ENCODE assay signal across 8 mouse cellular contexts in genomic region chr9:119358058-119358429, GRCm38 (mm10). TPM values are rescaled to one million over a fixed set of nuclear protein-coding genes. Genes with fewer than 3 reads are reported as not detected.
DNase-seq lines count a peak whose midpoint lies in the region; ATAC-seq lines count a peak whose summit lies in the region.

No protein-coding gene starts in this region.

- no peak for DNase-seq in heart, adult 8-10 months (ENCODE audit: low spot score)
- peak; percentile 21 for DNase-seq in forebrain, embryonic 10.5 days (ENCODE audit: extremely low spot score, low spot score)
- no peak for DNase-seq in adrenal gland, postnatal 14 days
- no peak for DNase-seq in layer of hippocampus, postnatal 36 days
- no peak for DNase-seq in adipocyte (ENCODE audit: low spot score)

- 47% methylated on average over 9 of the region's 9 CpGs for WGBS in heart, embryonic 15.5 days
- 56% methylated on average over 9 of the region's 9 CpGs for WGBS in forebrain, embryonic 10.5 days
- WGBS in kidney, embryonic 16.5 days, result 38% methylated on average over 9 of the region's 9 CpGs
- WGBS in midbrain, embryonic 16.5 days, result 33% methylated on average over 9 of the region's 9 CpGs

- no peaks in the 10 kb centered on the region for H3K36me3 ChIP-seq in heart, embryonic 15.5 days
- H3K36me3 ChIP-seq in forebrain, embryonic 10.5 days (replicated peaks), result peaks cover 31% of the 10 kb centered on the region
- H3K36me3 ChIP-seq in kidney, embryonic 16.5 days (ENCODE audit: insufficient read depth, low read length), result no peaks in the 10 kb centered on the region
- H3K36me3 ChIP-seq in midbrain, embryonic 16.5 days (ENCODE audit: control insufficient read depth, insufficient read depth, low read length), result no peaks in the 10 kb centered on the region

- peak overlapping the region; percentile 83 for H3K4me3 ChIP-seq in heart, embryonic 15.5 days
- peak overlapping the region; percentile 80 for H3K4me3 ChIP-seq in forebrain, embryonic 10.5 days
- H3K4me3 ChIP-seq in kidney, embryonic 16.5 days (ENCODE audit: low read length), result peak overlapping the region; percentile 74
- peak overlapping the region; percentile 70 for H3K4me3 ChIP-seq in midbrain, embryonic 16.5 days (ENCODE audit: low read depth, low read length)

- no peaks in the 10 kb centered on the region for H3K27me3 ChIP-seq in heart, embryonic 15.5 days
- H3K27me3 ChIP-seq in forebrain, embryonic 10.5 days (ENCODE audit: poor library complexity, severe bottlenecking), result peaks cover 5% of the 10 kb centered on the region; the same call in 1 of the 2 replicates
- no peaks in the 10 kb centered on the region for H3K27me3 ChIP-seq in kidney, embryonic 16.5 days (ENCODE audit: insufficient read depth, low read length)
- H3K27me3 ChIP-seq in midbrain, embryonic 16.5 days (ENCODE audit: control insufficient read depth, insufficient read depth, low read depth, low read length), result no peaks in the 10 kb centered on the region

- ATAC-seq in heart, embryonic 15.5 days (replicated peaks; ENCODE audit: insufficient number of reproducible peaks, insufficient read depth, low FRiP score, low read depth), result no peak
- 0 out of 2 replicates have a peak, but pooled peaks have one; percentile 5 for ATAC-seq in kidney, embryonic 16.5 days (ENCODE audit: low FRiP score, low TSS enrichment)
- ATAC-seq in midbrain, embryonic 16.5 days, result no peak

- H3K9me3 ChIP-seq in heart, embryonic 15.5 days (replicated peaks), result no peaks in the 10 kb centered on the region
- H3K9me3 ChIP-seq in forebrain, embryonic 10.5 days, result no peaks in the 10 kb centered on the region
- no peaks in the 10 kb centered on the region for H3K9me3 ChIP-seq in kidney, embryonic 16.5 days (ENCODE audit: low read length)
- no peaks in the 10 kb centered on the region for H3K9me3 ChIP-seq in midbrain, embryonic 16.5 days (replicated peaks; ENCODE audit: control insufficient read depth, low read length, poor library complexity, severe bottlenecking)

- H3K27ac ChIP-seq in heart, embryonic 15.5 days, result no peak overlapping the region
- H3K27ac ChIP-seq in forebrain, embryonic 10.5 days, result peak overlapping the region; percentile 89; the same call in 1 of the 2 replicates
- no peak overlapping the region for H3K27ac ChIP-seq in kidney, embryonic 16.5 days (ENCODE audit: low read length)
- H3K27ac ChIP-seq in midbrain, embryonic 16.5 days (ENCODE audit: low read length), result no peak overlapping the region

- H3K9ac ChIP-seq in heart, embryonic 15.5 days, result peak overlapping the region; percentile 81; the same call in 1 of the 2 replicates
- H3K9ac ChIP-seq in kidney, embryonic 16.5 days (replicated peaks; ENCODE audit: low read length), result peak overlapping the region; percentile 75
- H3K9ac ChIP-seq in midbrain, embryonic 16.5 days (ENCODE audit: low read depth, low read length), result no peak overlapping the region; the same call in 1 of the 2 replicates

- H3K4me1 ChIP-seq in heart, embryonic 15.5 days (replicated peaks), result peaks cover 14% of the 10 kb centered on the region
- peaks cover 14% of the 10 kb centered on the region for H3K4me1 ChIP-seq in forebrain, embryonic 10.5 days
- 0 out of 2 replicates have a peak, but pooled peaks cover 4% of the 10 kb centered on the region for H3K4me1 ChIP-seq in kidney, embryonic 16.5 days (ENCODE audit: insufficient read depth, low read length)
- peaks cover 3% of the 10 kb centered on the region; the same call in 1 of the 2 replicates for H3K4me1 ChIP-seq in midbrain, embryonic 16.5 days (ENCODE audit: control insufficient read depth, insufficient read depth, low read length)

- peak overlapping the region; percentile 99 for H3K4me2 ChIP-seq in heart, embryonic 15.5 days
- peak overlapping the region; percentile 93 for H3K4me2 ChIP-seq in kidney, embryonic 16.5 days (replicated peaks; ENCODE audit: low read depth, low read length)
- peak overlapping the region; percentile 80 for H3K4me2 ChIP-seq in midbrain, embryonic 16.5 days (ENCODE audit: low read length)

RNA-seq across cellular contexts. Expression of gene Xylb, which starts 0.9 kb away (rescaled TPM):
- 1.1 and 2.6 TPM in 2 replicates for polyA plus RNA-seq in heart, embryonic 15.5 days (2015; fragmentation: Nextera tagmentation; extraction: Ambion mirVana)
- under 1 TPM; 0.25 to 0.41 (median 0.39) TPM for total RNA-seq in heart, adult 8-10 months (2022)
- 12.6 and 12.9 TPM in 2 replicates for polyA plus RNA-seq in forebrain, embryonic 10.5 days (2016; fragmentation: Nextera tagmentation; extraction: Ambion mirVana)
- 34.7 and 35.8 TPM in 2 replicates for polyA plus RNA-seq in kidney, embryonic 16.5 days (2015; fragmentation: Nextera tagmentation; extraction: Ambion mirVana)
- polyA plus RNA-seq in midbrain, embryonic 16.5 days (2015; fragmentation: Nextera tagmentation; extraction: Ambion mirVana), result 2.7 and 4.3 TPM in 2 replicates
- total RNA-seq in adrenal gland, postnatal 14 days (2021), result 2.0 and 10.6 TPM in 2 replicates
- total RNA-seq in layer of hippocampus, postnatal 36 days (2021), result 1 to 10 TPM; 4.2 to 5.0 TPM

RNA-seq across cellular contexts. Expression of gene Slc22a14, which starts 7.3 kb away (rescaled TPM):
- 0.11 and 0.25 TPM in 2 replicates for polyA plus RNA-seq in heart, embryonic 15.5 days (2015; fragmentation: Nextera tagmentation; extraction: Ambion mirVana)
- total RNA-seq in heart, adult 8-10 months (2022), result under 1 TPM in 2 of 4 experiments, not detected in 2; 0.31 to 0.47 TPM
- polyA plus RNA-seq in forebrain, embryonic 10.5 days (2016; fragmentation: Nextera tagmentation; extraction: Ambion mirVana), result not detected in 2 replicates
- polyA plus RNA-seq in kidney, embryonic 16.5 days (2015; fragmentation: Nextera tagmentation; extraction: Ambion mirVana), result 0.08 and 0.12 TPM in 2 replicates
- polyA plus RNA-seq in midbrain, embryonic 16.5 days (2015; fragmentation: Nextera tagmentation; extraction: Ambion mirVana), result 0.11 TPM in 1 of 2 replicates, not detected in the other
- 0.19 TPM in 1 of 2 replicates, not detected in the other for total RNA-seq in adrenal gland, postnatal 14 days (2021)
- total RNA-seq in layer of hippocampus, postnatal 36 days (2021), result not detected

RNA-seq across cellular contexts. Expression of gene Myd88, which starts 16.8 kb away (rescaled TPM):
- 14.9 and 20.0 TPM in 2 replicates for polyA plus RNA-seq in heart, embryonic 15.5 days (2015; fragmentation: Nextera tagmentation; extraction: Ambion mirVana)
- 10 to 100 TPM; 10.7 to 12.5 (median 11.4) TPM for total RNA-seq in heart, adult 8-10 months (2022)
- polyA plus RNA-seq in forebrain, embryonic 10.5 days (2016; fragmentation: Nextera tagmentation; extraction: Ambion mirVana), result 9.1 and 9.5 TPM in 2 replicates
- polyA plus RNA-seq in kidney, embryonic 16.5 days (2015; fragmentation: Nextera tagmentation; extraction: Ambion mirVana), result 30.0 and 30.9 TPM in 2 replicates
- 5.2 and 5.8 TPM in 2 replicates for polyA plus RNA-seq in midbrain, embryonic 16.5 days (2015; fragmentation: Nextera tagmentation; extraction: Ambion mirVana)
- 26.2 and 27.3 TPM in 2 replicates for total RNA-seq in adrenal gland, postnatal 14 days (2021)
- 1 to 10 TPM; 5.8 to 8.5 TPM for total RNA-seq in layer of hippocampus, postnatal 36 days (2021)

RNA-seq across cellular contexts. Expression of gene Acaa1a, which starts 18.6 kb away (rescaled TPM):
- polyA plus RNA-seq in heart, embryonic 15.5 days (2015; fragmentation: Nextera tagmentation; extraction: Ambion mirVana), result 81.5 and 100 TPM in 2 replicates
- 10 to 100 TPM; 75.1 to 88.4 (median 78.0) TPM for total RNA-seq in heart, adult 8-10 months (2022)
- polyA plus RNA-seq in forebrain, embryonic 10.5 days (2016; fragmentation: Nextera tagmentation; extraction: Ambion mirVana), result 72.6 and 75.2 TPM in 2 replicates
- polyA plus RNA-seq in kidney, embryonic 16.5 days (2015; fragmentation: Nextera tagmentation; extraction: Ambion mirVana), result 142 and 152 TPM in 2 replicates
- polyA plus RNA-seq in midbrain, embryonic 16.5 days (2015; fragmentation: Nextera tagmentation; extraction: Ambion mirVana), result 113 and 116 TPM in 2 replicates
- 106 and 108 TPM in 2 replicates for total RNA-seq in adrenal gland, postnatal 14 days (2021)
- 10 to 100 TPM; 68.1 to 76.4 TPM for total RNA-seq in layer of hippocampus, postnatal 36 days (2021)

RNA-seq across cellular contexts. Expression of gene Oxsr1, which starts 35.8 kb away (rescaled TPM):
- 6.7 and 8.6 TPM in 2 replicates for polyA plus RNA-seq in heart, embryonic 15.5 days (2015; fragmentation: Nextera tagmentation; extraction: Ambion mirVana)
- total RNA-seq in heart, adult 8-10 months (2022), result 10 to 100 TPM; 52.5 to 63.2 (median 55.3) TPM
- 14.2 and 14.3 TPM in 2 replicates for polyA plus RNA-seq in forebrain, embryonic 10.5 days (2016; fragmentation: Nextera tagmentation; extraction: Ambion mirVana)
- polyA plus RNA-seq in kidney, embryonic 16.5 days (2015; fragmentation: Nextera tagmentation; extraction: Ambion mirVana), result 12.2 and 13.2 TPM in 2 replicates
- polyA plus RNA-seq in midbrain, embryonic 16.5 days (2015; fragmentation: Nextera tagmentation; extraction: Ambion mirVana), result 13.0 and 14.6 TPM in 2 replicates
- 33.8 and 36.5 TPM in 2 replicates for total RNA-seq in adrenal gland, postnatal 14 days (2021)
- total RNA-seq in layer of hippocampus, postnatal 36 days (2021), result 10 to 100 TPM; 28.2 to 31.1 TPM
